Mouse (Mus musculus) hindbrain, embryonic 14.5 days (tissue): ENCODE data around the gene Rps16. TPM values are rescaled to one million over a fixed set of nuclear protein-coding genes. Genes with fewer than 3 reads are reported as not detected.
A peak's percentile ranks its signal among the peaks of the same experiment; 100 is the strongest.

Experiments
- ATAC-seq: fragments of 200-750 bp; cut with Nextera tagmentation; 2 replicates; pipeline ENCODE4 v1.8.0; 2017; ENCODE audit warnings: moderate number of reproducible peaks, mild to moderate bottlenecking, moderate TSS enrichment, moderate library complexity; ENCODE audit not compliant: low FRiP score
- DNase-seq: peaks from one replicate; pipeline ENCODE4 v3.0.0-alpha.2; 2015; ENCODE audit warnings: low spot score
- H3K27ac ChIP-seq: fragments of 300-500 bp; sonication (generic); 2 replicates; pipeline ENCODE4 v1.5.1; 2014; ENCODE audit warnings: mild to moderate bottlenecking, moderate library complexity
- H3K27me3 ChIP-seq: fragments of 300-500 bp; sonication (generic); 2 replicates; pipeline ENCODE4 v1.6.1; 2014; ENCODE audit warnings: mild to moderate bottlenecking, low read length, mixed read lengths; ENCODE audit not compliant: control insufficient read depth, insufficient read depth
- H3K36me3 ChIP-seq: fragments of 300-500 bp; sonication (generic); replicated peaks from 2 replicates; pipeline ENCODE4 v1.6.1; 2014; ENCODE audit not compliant: control insufficient read depth, insufficient read depth
- H3K4me1 ChIP-seq: fragments of 300-500 bp; sonication (generic); replicated peaks from 2 replicates; pipeline ENCODE4 v1.6.1; 2014; ENCODE audit warnings: antibody characterized with exemption, low read length, mixed read lengths; ENCODE audit not compliant: control insufficient read depth, insufficient read depth
- H3K4me2 ChIP-seq: fragments of 300-500 bp; sonication (generic); replicated peaks from 2 replicates; pipeline ENCODE4 v1.6.1; 2014; ENCODE audit warnings: mild to moderate bottlenecking, moderate library complexity
- H3K4me3 ChIP-seq: fragments of 300-500 bp; sonication (generic); replicated peaks from 2 replicates; pipeline ENCODE4 v1.5.1; 2014; ENCODE audit warnings: mild to moderate bottlenecking, low read length
- H3K9ac ChIP-seq: fragments of 300-500 bp; sonication (generic); 2 replicates; pipeline ENCODE4 v1.6.1; 2014
- H3K9me3 ChIP-seq: fragments of 300-500 bp; sonication (generic); 2 replicates; pipeline ENCODE4 v1.6.1; 2016; ENCODE audit warnings: low read length; ENCODE audit not compliant: control insufficient read depth
- WGBS: fragments of 180-500 bp; shearing (Covaris S2); extraction: QIAGEN DNeasy Blood & Tissue Kit; methylation state at CpG from one replicate; pipeline ENCODE4 v1.1.7; 2014; 5-methylcytosine and 5-hydroxymethylcytosine counted together
- polyA plus RNA-seq: library from polyadenylated mRNA; unstranded; fragments of >200 nt; fragmentation: Nextera tagmentation; extraction: Ambion mirVana; gene quantifications from 2 replicates; pipeline ENCODE4 v1.2.1, GENCODE M21; 2014

The Rps16 gene
- polyA plus RNA-seq, 1 experiment from 2014 or later: 677 TPM

DNA sequence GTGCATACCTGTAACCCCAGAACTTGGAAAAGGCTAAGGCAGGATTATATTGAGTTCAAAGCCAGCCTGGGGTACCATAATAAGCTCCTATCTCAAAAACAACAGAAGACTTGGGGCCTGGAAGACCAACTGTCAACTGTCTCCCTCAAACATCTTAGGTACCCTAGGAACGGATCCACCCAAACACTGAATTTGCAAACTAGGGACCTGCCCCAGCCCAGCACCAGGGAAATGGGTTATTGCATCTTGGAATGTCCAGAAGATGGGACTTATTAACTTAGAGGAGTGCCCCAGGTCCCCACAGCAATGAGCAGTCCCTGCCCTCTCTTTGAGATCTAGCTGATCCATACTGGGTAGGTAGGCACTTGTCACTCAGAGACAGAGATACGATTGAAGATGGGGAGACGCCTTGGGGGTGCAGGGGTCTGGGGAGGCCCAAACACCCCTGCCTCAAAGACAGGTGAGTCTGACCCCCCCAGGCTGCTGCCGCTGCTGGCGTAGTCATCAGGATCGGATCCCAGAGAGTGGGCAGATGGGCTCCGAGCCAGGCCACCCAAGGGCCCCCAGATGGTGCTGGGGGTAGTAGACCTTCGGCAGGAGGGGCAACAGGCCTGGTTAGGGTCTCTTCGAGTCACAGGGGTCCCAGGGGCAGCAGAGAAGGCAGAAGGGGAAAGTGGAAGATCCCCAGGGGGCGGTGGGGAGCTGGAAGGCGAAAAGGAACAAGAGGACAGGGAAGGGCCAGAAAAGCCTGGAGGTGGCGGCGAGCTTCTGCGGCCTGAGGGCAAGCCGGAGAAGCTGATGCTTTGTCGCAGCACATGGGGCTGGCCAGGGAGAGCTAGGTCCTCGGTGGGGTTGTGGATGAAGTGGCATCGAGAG lies 27.0 kb downstream of the Rps16 start:
- H3K27me3 ChIP-seq: no peaks in the 10 kb centered on the region
- no peaks in the 10 kb centered on the region for H3K36me3 ChIP-seq
- WGBS: 71% methylated on average over 18 of the region's 18 CpGs
- peak overlapping the region; percentile 83 for H3K4me2 ChIP-seq
- ATAC-seq: no peak
- H3K27ac ChIP-seq: no peak overlapping the region
- peak overlapping the region; percentile 53 for H3K4me3 ChIP-seq
- 0 out of 2 replicates have a peak overlapping the region, but pooled peaks have one; percentile 13 for H3K9ac ChIP-seq
- DNase-seq: no peak
- peaks cover 30% of the 10 kb centered on the region; the same call in 1 of the 2 replicates for H3K4me1 ChIP-seq
- no peaks in the 10 kb centered on the region for H3K9me3 ChIP-seq

- H3K9me3 ChIP-seq: no peaks in the 10 kb centered on the region
These were observed 27.7 kb downstream of the Rps16 start for GRCm38 (mm10) chr7:28378066-28378690.

DNA sequence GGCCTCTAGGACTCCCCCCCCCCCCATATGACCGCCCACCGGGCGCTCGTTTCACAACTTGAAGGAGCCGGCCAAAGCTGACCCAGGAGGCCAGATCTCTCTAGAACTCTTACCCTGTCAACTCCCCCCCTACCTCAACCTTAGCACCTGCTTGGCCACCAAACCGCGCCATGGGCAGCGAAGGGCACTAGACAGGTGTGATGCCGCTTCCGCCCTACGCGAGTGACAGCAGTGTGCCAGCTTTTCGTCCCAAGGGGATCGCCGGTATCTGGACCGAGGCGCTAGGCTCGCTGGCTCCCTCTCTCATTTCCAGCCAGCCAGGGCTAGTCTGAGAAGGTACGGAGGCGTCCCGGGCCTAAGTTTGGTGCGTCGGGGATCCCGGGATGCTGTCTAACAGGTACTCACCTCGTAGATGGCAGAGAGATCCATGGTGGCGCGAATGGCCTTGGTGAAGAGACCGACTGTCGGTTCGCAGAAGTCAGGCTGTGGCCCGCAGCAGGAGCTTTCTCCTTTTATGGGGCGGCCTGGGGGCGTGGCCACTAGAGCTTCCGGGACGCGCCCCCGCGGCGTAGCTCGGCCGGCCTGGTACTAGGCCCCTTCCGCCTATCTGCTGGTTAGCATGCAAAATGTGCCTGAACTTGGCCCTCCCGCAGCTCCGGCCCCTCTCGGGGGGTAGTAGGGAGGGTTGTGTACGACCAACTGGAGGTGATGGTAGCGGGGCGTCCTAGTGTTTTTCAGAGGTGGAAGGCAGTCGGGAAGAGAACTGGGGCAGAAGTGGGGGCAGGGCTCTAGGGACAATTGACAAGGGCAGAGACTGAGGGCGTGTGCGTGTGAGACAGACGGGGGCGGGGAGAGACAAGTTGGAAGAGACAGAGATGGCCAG lies 28.6 kb downstream of the Rps16 start:
- H3K9me3 ChIP-seq: no peaks in the 10 kb centered on the region
- H3K27ac ChIP-seq: peak overlapping the region; percentile 56
- peak overlapping the region; percentile 67 for H3K9ac ChIP-seq
- peak overlapping the region; percentile 53 for H3K4me3 ChIP-seq
- ATAC-seq (peak; percentile 46), DNase-seq (peak; percentile 80)
- H3K4me1 ChIP-seq: peaks cover 36% of the 10 kb centered on the region
- no peaks in the 10 kb centered on the region for H3K27me3 ChIP-seq
- peak overlapping the region; percentile 83 for H3K4me2 ChIP-seq
- no peaks in the 10 kb centered on the region for H3K36me3 ChIP-seq
- under 1% methylated on average over 53 of the region's 53 CpGs for WGBS

More at GRCm38 (mm10) chr7:28378066-28378690, 27.7 kb downstream of the Rps16 start:
- DNase-seq (no peak), ATAC-seq (no peak)
- Histone ChIP-seq H3K36me3 (no peaks in the 10 kb centered on the region), H3K4me1 (peaks cover 36% of the 10 kb centered on the region), H3K4me2 (peak overlapping the region; percentile 83), H3K27me3 (no peaks in the 10 kb centered on the region), H3K27ac (no peak overlapping the region), H3K9ac (peak overlapping the region; percentile 67), H3K4me3 (peak overlapping the region; percentile 53)
- WGBS: 46% methylated on average over 31 of the region's 32 CpGs

DNA sequence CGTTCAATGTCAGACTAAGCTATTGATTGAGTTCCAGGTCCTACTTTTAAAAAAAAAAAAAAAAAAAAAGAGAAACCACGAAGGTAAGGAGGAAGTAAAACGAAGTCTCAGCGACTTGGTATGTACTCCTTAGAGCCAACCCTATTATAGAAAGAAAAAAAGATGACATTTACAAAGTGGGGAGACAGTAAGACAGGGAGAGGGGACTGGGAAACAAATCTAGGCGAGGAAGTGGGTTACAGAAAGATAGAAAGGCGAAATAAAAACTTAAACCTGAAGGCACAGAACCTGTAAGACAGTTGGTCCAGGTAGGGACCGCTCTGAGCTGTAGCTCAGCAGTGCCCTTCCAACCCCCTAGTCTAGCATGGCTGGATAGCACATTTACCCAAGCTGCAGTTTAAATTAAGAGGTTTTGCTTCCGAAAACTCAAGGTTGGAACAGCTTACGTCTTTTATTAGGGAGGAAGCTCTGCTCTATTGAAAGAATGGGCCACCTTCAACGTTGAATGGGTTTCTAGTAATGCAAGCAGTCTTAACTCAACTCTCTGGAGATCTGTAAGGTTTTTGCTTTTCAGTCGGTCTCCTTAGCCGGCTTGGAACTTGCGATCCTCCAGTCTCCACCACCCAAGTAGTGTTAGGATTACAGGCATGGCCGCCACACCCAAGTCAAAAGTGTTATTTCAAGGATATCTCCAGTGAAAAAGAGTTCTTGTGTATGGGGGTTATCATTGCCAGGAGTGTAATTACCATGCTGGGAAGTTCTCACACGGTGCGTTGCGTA lies 30.0 kb downstream of the Rps16 start, which contains the start of gene Zfp36:
Zfp36 (minus strand) TSS at position 17 of the 780 bp plus-strand sequence.
- no peak for DNase-seq
- peaks cover 3% of the 10 kb centered on the region; the same call in 1 of the 2 replicates for H3K36me3 ChIP-seq
- ATAC-seq: no peak
- H3K27me3 ChIP-seq: no peaks in the 10 kb centered on the region
- H3K4me2 ChIP-seq: peak within 1 kb of the TSS; percentile 83
- peak within 1 kb of the TSS; percentile 53 for H3K4me3 ChIP-seq
- no peaks in the 10 kb centered on the region for H3K9me3 ChIP-seq
- WGBS: 55% methylated on average over 17 of the region's 17 CpGs
- peak within 1 kb of the TSS; percentile 76 for H3K27ac ChIP-seq
- H3K9ac ChIP-seq: peak within 1 kb of the TSS; percentile 67
- H3K4me1 ChIP-seq: peaks cover 36% of the 10 kb centered on the region

DNA sequence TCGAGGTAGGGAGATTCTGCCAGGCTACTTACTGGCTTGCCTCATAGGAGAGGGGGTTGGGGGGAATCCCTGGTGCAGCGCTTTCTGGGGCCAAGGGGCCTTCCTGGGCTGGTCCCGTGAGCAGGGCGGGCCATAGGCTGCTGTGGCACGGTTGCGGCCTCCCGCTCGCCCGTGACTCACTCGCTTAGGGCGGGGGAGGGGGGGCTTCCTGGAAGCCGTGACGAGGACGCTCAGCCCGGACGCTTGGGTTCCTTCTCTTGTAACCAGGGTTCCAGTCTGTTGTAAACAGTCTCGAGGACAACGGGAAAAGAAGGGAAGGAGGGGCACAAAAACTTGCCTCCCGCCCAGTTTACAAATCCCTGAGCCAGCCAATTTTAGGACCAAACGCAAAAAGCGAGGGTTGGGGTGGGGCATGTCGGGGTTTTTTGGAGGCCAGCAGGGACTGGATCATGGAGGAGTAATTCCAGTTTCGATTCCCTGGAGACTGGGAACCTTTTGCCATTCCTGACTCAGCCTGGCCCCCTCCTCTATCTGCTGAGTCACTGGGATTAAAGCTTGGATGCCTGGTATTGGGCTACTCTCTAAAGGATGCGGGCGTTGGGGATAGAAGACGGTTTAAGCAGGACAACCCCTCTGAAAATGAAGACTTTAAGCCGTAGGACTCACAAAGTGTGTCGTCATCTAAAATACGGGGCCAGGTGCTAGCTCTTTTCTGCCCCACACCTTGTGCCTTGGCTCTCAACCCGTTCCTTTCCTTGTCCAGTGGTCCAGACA lies 30.8 kb downstream of the Rps16 start:
- H3K36me3 ChIP-seq: peaks cover 11% of the 10 kb centered on the region; the same call in 1 of the 2 replicates
- H3K27ac ChIP-seq: peak overlapping the region; percentile 76
- DNase-seq: peak; percentile 45
- peaks cover 33% of the 10 kb centered on the region for H3K4me1 ChIP-seq
- peak overlapping the region; percentile 42 for H3K4me2 ChIP-seq
- H3K9me3 ChIP-seq: no peaks in the 10 kb centered on the region
- 7% methylated on average over 30 of the region's 30 CpGs for WGBS
- 0 out of 2 replicates have a peak overlapping the region, but pooled peaks have one; percentile 1 for H3K4me3 ChIP-seq
- H3K9ac ChIP-seq: peak overlapping the region; percentile 39
- no peaks in the 10 kb centered on the region for H3K27me3 ChIP-seq
- no peak for ATAC-seq

GRCm38 (mm10) chr7:28381938-28382337 lies 31.5 kb downstream of the Rps16 start:
- H3K4me3 ChIP-seq: 0 out of 2 replicates have a peak overlapping the region, but pooled peaks have one; percentile 1
- peak overlapping the region; percentile 39 for H3K9ac ChIP-seq
- peaks cover 14% of the 10 kb centered on the region; the same call in 1 of the 2 replicates for H3K36me3 ChIP-seq
- no peak for ATAC-seq
- peaks cover 29% of the 10 kb centered on the region for H3K4me1 ChIP-seq
- H3K4me2 ChIP-seq: peak overlapping the region; percentile 42
- WGBS: 11% methylated on average over 19 of the region's 20 CpGs
- DNase-seq: no peak
- H3K9me3 ChIP-seq: no peaks in the 10 kb centered on the region
- no peaks in the 10 kb centered on the region for H3K27me3 ChIP-seq
- H3K27ac ChIP-seq: peak overlapping the region; percentile 76

GRCm38 (mm10) chr7:28382347-28382951 lies 32.0 kb downstream of the Rps16 start:
- peaks cover 29% of the 10 kb centered on the region for H3K4me1 ChIP-seq
- WGBS: 63% methylated on average over 10 of the region's 12 CpGs
- no peak for ATAC-seq
- H3K9ac ChIP-seq: no peak overlapping the region
- no peak overlapping the region; the same call in 1 of the 2 replicates for H3K27ac ChIP-seq
- peak overlapping the region; percentile 42 for H3K4me2 ChIP-seq
- H3K36me3 ChIP-seq: peaks cover 16% of the 10 kb centered on the region; the same call in 1 of the 2 replicates
- no peak overlapping the region for H3K4me3 ChIP-seq
- DNase-seq: no peak
- H3K9me3 ChIP-seq: no peaks in the 10 kb centered on the region
- no peaks in the 10 kb centered on the region for H3K27me3 ChIP-seq
